Mouse (Mus musculus): ENCODE data around the gene Trit1.

DNA sequence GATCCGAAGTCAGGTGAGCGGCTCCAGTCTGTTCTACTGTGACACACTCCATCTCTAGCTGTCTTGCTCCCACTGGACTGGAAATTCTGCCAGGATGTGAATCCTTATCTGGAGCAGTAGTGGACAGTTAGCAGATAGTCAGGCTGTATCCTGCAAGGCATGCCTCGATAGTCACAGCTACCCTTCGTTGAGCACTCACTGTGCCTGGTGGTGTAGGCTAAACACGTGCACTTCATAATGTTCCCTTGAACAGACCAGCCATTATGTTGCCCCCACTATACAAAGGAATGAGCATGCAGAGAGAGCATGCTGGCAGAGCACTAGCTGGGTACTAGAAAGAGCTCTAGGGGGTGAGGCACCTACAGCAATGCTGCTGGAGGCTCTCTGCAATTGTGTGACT is 45.3 kb downstream of the Trit1 start:
- TF ChIP-seq POLR2A (IDR thresholded peaks at IDR 0.05; ENCODE audit: extremely low read depth, insufficient read depth, low read length) (no peak), CTCF (IDR thresholded peaks at IDR 0.05; ENCODE audit: low read depth, low read length) (no peak)
